Mouse (Mus musculus) layer of hippocampus, adult 8-10 months (tissue): ENCODE results near the gene Dpp7. TPM values are rescaled to one million over a fixed set of nuclear protein-coding genes. Genes with fewer than 3 reads are reported as not detected.

Experiments used
- DNase-seq, 2 experiments: peaks; one replicate each; pipeline ENCODE4 v3.0.0; 2022; ENCODE audit warnings: low spot score in 2 of 2
- total RNA-seq, 4 experiments: library from RNA; stranded (reverse); gene quantifications; 2 replicates each; pipeline ENCODE4 v1.2.4; 2022

The Dpp7 gene
- total RNA-seq = 10 to 100 TPM; 38.9 to 52.9 (median 45.4) TPM

GRCm38 (mm10) chr2:25356208-25357079 is at the start of gene Dpp7:
Gene Dpp7 (minus strand): TSS chr2:25356359.
- DNase-seq = peak; percentile 84 to 86

GRCm38 (mm10) chr2:25403994-25404393 is 47.8 kb upstream of the Dpp7 start:
- no peak for DNase-seq

- peak; percentile 88 to 91 for DNase-seq
Observed at GRCm38 (mm10) chr2:25402972-25403601, 46.9 kb upstream of the Dpp7 start.

- DNase-seq = peak; percentile 57 to 75
Observed at GRCm38 (mm10) chr2:25402377-25402971, 46.3 kb upstream of the Dpp7 start.

- DNase-seq = peak in 1 of 2 experiments; percentile 59
Observed at GRCm38 (mm10) chr2:25400764-25401163, 44.6 kb upstream of the Dpp7 start.

GRCm38 (mm10) chr2:25400291-25400690 is 44.1 kb upstream of the Dpp7 start:
- DNase-seq = no peak

GRCm38 (mm10) chr2:25399051-25399450 is 42.9 kb upstream of the Dpp7 start, which contains the start of gene Npdc1:
Gene Npdc1 (plus strand): TSS chr2:25399351.
- DNase-seq = no peak

- DNase-seq = no peak
Observed at GRCm38 (mm10) chr2:25398065-25398464, 41.9 kb upstream of the Dpp7 start.

GRCm38 (mm10) chr2:25397010-25397409 is 40.9 kb upstream of the Dpp7 start:
- no peak for DNase-seq

GRCm38 (mm10) chr2:25396597-25396983 is 40.4 kb upstream of the Dpp7 start:
- DNase-seq = no peak

GRCm38 (mm10) chr2:25395721-25396596 is 39.8 kb upstream of the Dpp7 start, which contains the start of gene Entpd2:
Gene Entpd2 (plus strand): TSS chr2:25395874.
- no peak for DNase-seq

- DNase-seq = peak; percentile 61 to 69
Observed at GRCm38 (mm10) chr2:25394281-25395221, 38.4 kb upstream of the Dpp7 start.

GRCm38 (mm10) chr2:25391266-25391665 is 35.1 kb upstream of the Dpp7 start:
- DNase-seq = no peak

GRCm38 (mm10) chr2:25384492-25384891 is 28.3 kb upstream of the Dpp7 start:
- DNase-seq = no peak

- DNase-seq = peak in 1 of 2 experiments; percentile 72
Observed at GRCm38 (mm10) chr2:25376589-25376988, 20.4 kb upstream of the Dpp7 start.

GRCm38 (mm10) chr2:25373431-25373830 is 17.3 kb upstream of the Dpp7 start:
- DNase-seq = no peak

- DNase-seq = no peak
Observed at GRCm38 (mm10) chr2:25372644-25373391, 16.7 kb upstream of the Dpp7 start.

GRCm38 (mm10) chr2:25371764-25372643 is 15.8 kb upstream of the Dpp7 start, which contains the start of gene Sapcd2:
Gene Sapcd2 (plus strand): TSS chr2:25372321.
- DNase-seq = peak; percentile 84 to 86
